Mouse (Mus musculus) cerebellum, adult 18-20 months (tissue): Measurements from ENCODE around the gene Nt5dc1.
"Not testable (repeated sequence)": the region's sequence is repeated elsewhere in the genome, so short reads cannot be mapped to it uniquely, and the experiment has no call there.

Experiments used
- DNase-seq, 2 experiments: peaks; one replicate each; pipeline ENCODE4 v3.0.0; 2021

The Nt5dc1 gene

GRCm38 (mm10) chr10:34418204-34418756, at the start of gene Nt5dc1:
Nt5dc1 (minus strand) TSS chr10:34418552.
- peak; percentile 90 to 92 for DNase-seq

DNA sequence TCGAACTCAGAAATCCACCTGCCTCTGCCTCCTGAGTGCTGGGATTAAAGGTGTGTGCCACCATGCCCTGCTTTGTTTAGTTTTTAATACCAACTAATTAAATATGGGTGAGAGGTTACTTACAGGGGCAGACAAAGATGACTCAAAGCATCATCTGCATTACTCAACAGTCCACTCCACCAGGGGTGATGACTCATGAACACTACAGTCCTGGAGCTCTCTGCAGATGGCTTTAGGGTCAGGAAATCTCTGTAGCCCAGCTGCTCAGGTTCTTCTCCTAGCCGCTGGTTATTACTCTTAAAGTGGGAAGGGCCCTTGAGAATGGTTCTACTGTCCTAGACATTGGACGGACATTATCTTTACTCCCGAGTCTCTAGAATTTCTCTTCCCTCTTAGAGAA, 46.0 kb upstream of the Nt5dc1 start:
- DNase-seq, result no peak

- no peak for DNase-seq
Measured at GRCm38 (mm10) chr10:34461451-34461850, 43.1 kb upstream of the Nt5dc1 start.

DNA sequence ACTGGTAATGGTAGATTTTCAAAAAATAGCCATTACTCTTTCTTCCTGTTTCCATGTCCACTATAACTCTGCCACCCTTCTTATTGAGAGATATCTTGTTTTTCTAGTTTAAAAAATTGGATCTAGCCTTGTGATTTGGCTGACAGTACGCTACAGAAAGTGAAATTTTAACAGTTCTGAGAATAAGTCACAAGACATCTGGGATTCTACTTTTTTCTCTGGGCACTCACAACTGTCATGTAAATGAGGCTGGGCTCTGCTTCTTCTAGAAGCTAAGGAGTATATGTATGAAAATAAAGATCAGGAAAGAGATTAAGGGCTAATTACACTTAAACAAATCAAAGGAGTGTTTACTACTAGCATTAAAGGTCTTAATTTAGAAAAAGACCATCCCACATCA, 31.1 kb upstream of the Nt5dc1 start:
- DNase-seq, result no peak

DNA sequence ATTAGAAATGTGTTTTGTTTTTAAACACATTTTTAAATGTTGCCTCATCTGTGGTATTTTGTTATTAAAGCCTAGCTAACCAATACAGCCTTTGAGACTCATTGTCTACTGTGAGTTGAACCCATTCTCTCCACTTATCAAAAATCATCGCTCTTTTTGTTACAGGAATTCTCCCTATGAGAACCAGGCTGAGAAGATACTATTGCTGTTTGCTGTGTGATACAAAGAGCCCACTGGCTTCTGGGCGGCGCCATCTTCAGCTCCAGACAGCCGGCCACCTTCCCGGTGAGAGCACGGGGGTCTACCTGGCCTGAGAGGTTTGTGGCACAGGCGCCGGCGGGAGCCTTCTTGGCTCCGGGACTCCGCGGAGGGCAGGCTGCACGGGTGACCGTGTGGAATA, 15.8 kb upstream of the Nt5dc1 start:
- not testable (repeated sequence) for DNase-seq

DNA sequence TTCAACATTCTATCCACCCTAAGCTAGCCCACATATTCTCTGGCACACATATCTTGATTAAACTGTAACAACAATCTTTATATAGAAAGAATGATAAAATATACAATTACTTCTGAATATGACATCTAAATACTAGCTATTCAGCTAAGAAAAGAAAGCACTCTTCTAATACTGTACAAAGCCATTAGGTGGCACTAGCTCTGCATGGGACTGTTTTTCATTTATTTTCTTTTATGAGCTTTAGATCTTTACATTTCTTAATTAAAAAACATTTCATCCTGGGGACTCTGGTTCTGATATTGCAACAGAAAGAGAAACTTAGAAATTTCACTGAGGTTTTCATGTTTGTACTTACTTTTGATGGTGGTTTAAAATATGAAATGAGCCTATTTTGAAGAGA, 13.4 kb upstream of the Nt5dc1 start:
- no peak for DNase-seq

DNA sequence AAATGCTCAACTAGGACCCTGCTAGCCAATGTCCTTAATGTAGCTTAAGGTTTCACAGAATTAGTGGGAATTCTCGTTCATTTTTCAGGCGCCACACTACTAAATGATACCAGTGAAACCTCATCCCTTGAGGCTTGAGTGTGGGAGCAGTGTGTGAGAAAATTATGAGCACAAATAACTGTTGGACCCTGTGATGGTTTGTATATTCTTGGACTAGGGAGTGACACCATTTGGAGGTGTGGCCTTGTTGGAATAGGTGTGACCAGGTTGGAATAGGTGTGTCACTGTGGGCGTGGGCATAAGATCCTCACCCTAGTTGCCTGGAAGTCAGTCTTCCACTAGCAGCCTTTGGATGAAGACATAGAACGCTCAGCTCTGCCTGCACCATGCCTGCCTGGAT, 442 bp upstream of the Nt5dc1 start:
- not testable (repeated sequence) for DNase-seq

- no peak for DNase-seq
Measured at GRCm38 (mm10) chr10:34399267-34399666, 19.1 kb downstream of the Nt5dc1 start.

DNA sequence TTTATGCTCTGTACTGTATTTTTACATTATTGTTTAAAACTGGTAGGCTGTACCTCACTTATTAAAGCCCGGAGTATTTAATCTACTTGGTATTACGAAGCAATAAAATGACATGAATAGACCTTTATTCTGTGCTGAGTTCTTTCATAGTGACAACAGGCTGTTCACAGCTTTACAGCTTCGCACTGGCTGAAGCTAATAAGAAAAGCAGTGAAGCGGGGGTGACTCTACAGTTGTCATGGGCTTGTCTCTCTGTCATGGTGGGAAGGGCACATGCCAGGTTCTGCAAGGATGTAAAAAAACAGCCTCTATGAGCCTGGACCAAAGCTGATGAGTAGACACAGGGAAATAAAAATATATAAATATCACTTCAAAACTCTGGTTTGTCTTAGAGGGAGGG, 21.4 kb downstream of the Nt5dc1 start:
- no peak for DNase-seq

DNA sequence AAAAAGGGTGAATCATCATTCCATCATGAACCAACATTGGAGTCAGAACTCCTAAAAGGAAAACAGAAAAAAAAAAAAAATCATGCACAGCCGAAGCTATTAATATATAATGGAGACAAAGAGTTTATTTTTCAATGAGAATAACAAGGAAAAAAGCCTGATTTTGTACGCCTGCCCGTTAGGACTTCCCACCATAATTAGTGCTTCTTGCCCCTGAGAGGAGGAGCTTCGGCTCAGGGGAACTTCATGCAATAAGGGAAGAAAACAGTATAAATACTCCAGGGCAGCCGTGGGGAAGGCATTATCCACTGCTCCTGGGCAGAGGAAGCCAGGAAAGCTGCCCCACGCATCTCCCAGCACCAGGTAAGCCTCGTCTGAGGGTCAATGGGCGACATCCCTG, 28.7 kb downstream of the Nt5dc1 start, which contains the start of gene Col10a1:
TSS of gene Col10a1 (plus strand) at position 301 of the 400 bp plus-strand sequence.
- DNase-seq, result no peak

DNA sequence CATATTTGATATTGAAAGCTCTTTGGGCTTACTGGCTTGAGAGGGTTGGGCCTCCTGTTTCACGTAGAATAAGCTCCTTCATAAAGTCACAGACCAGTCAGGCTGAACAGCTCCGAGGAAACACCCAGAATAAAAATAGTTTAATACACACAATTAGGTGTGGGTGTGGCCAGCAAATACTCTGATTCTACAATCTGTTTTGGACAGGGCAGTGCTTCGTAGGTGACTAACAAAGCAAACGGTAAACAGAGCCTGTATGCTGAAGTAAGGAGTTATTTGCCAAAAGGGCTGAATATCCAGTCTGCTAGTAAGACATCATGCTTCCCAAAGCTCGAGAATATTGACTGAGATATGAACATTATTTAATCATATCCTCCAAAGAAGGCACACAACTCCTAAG, 32.7 kb downstream of the Nt5dc1 start:
- DNase-seq, result no peak

DNA sequence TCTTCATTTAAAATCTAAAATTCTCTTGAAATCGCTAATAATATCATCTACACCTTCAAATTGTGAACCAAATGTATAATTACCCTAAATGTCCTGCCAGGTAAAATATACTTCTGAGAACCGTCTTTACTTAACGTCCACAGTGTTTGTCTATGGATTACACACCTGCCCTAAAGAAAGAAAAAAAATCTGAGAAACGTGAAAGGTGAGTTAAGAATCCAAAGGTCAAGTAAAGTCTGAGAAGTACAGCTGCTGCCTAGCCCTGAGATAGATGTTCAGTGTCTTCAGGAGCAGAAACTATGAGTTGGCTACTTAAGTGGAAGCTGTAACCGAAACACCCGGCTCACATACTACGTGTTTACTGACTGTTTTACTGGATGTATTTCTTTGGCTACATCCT, 45.0 kb downstream of the Nt5dc1 start:
- no peak for DNase-seq

GRCm38 (mm10) chr10:34368138-34368537, 50.2 kb downstream of the Nt5dc1 start:
- DNase-seq, result no peak

DNA sequence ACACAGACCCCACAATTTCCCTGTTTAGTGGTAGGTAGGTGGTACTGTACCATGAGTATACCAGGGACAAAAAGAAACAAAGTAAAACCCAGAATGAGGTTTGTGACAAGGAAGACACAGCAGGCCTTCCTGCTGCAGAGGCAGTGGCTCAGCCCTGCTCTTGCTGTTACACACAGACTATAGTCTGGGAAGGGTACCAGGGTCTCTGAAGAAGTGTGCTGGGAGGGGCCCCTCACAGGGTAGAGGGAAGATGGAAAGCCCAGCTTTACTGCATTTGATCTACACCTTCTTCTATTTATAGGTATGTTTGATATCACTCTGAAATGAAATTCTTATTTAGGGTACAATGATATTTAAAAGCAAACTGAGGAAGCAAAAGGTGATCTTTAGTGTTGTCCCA, 54.6 kb downstream of the Nt5dc1 start:
- peak; percentile 14 to 23 for DNase-seq

DNA sequence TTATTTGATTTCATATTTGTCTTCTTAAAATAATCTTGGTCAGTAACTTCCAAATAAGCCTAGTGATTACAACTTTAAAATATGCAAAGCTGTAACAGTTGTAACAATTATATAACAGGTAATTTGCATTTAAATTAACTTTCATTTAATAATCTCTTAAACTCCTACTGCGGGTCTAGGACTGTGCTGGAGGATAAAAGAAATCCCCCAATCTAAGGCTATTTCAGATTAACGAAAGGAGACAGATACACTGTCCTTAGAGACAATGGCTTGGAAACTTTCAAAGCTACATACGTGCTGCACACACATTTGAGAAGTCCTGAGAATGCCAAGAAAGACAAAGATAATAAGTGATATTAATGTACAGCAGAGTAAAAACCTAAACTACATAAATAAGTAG, 60.1 kb downstream of the Nt5dc1 start:
- DNase-seq, result no peak

- DNase-seq, result no peak
Measured at GRCm38 (mm10) chr10:34352166-34352565, 66.2 kb downstream of the Nt5dc1 start.

DNA sequence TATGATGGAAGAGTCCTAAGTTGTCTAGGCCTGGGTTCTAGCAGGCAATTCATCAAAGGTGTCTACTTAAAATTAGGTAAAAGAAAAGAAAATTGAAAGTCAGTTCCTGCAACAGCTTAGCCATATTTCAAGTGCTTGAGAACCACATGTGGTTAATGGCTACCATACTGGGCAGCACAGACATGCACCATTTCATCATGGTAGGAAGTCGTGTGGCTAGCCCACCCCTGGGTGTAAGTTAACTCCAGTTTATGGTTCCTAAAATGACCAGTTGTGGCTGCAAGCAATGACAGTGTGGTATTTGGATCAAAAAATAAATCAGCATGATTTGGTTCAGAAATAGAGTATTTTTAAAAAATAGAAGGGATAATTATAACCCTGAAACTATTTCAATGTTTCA, 76.5 kb downstream of the Nt5dc1 start:
- DNase-seq, result no peak

DNA sequence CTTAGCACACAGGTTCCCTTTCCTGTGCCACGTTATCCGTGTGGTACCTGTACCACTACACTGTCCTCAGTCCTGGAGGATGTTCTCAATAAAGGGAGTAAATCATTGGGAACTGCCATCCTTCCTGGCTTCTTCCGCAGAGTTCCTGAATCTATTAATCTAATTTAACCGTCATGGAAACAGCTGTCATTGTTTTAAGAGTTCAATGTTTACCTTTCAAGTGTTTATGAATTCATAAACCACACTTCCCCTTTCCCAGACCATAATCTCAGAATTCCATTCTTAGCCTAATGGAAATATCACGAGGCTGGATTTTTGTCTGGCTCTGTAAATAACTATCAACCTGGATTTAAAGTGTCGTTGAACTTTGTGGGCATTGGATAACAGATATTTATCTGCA, 77.3 kb downstream of the Nt5dc1 start:
- DNase-seq, result no peak

DNA sequence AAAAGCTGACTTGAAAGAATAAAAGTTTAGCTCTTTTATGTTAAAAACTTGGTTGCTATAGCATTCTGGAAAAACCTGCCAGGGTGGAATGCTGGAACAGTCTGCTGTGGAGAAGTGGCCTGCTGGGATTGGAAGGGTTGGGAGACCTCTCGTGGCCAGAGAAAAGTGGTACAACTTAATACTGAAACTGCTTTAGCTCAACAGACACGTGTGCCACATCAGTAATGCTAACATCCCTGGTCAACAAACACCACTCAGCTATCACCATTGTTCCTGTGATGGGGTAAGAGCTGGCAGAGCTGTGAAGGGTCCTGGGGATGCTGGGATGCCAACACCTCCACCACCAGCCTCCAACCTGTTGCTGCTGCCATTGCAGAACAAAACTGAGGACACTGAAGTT, 90.0 kb downstream of the Nt5dc1 start:
- peak; percentile 56 to 58 for DNase-seq

DNA sequence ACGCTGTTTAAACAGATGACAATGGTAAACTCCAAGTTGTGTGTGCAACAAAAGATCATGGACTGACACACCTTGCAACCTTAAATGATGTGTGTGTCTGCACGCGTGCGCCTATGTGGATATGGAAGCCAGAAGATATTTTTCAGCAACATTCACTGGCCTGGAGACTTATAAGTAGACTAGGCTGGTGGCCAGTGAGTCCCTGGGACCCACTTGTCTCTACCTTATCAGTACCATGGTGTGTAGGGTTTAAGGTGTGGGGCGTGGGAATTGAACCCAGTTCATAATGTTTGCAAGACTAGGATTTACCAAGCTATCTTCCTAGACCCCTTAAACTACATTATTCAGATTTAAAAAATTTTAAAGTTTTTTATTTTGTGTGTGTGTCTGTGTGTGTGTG, 91.2 kb downstream of the Nt5dc1 start:
- DNase-seq, result no peak

- DNase-seq, result peak in 1 of 2 experiments; percentile 13
Measured at GRCm38 (mm10) chr10:34326701-34327100, 91.7 kb downstream of the Nt5dc1 start.

DNA sequence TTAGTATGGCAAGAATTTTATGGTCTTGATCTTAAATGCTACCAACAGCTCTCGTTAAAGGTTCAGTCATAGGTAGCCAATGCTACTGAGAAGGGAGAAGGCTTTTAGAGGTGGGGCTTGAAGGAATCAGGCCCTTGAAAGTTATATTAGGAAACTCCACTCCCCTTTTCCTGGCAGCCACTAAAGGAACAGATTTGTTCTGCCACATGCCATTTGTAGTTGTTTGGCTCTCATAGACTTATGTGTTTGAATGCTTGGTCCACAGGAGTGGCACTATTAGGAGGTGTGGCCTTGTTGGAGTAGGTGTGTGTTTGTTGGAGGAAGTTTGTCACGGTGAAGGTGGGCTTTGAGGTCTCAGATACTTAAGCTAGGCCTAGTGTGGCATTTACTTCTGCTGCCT, 97.5 kb downstream of the Nt5dc1 start:
- no peak for DNase-seq

DNA sequence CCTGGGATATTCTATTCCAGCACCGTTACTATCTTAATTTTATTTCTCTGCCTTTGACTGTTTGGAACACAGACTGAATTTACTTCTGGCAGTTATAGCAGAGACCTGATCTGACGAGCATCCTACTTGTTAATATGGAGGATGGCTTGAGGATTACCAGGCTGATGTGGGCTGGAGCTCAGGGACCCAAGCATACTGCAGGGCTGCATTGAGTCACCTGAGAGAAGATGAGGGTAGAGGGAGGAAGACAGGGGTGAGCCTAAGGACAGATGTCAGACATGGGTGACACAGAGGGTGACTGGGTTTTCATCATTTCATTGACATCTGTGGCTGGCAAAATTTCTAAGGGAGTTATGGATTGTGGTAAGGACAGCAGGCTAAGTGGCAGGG, 101.1 kb downstream of the Nt5dc1 start:
- DNase-seq, result no peak

DNA sequence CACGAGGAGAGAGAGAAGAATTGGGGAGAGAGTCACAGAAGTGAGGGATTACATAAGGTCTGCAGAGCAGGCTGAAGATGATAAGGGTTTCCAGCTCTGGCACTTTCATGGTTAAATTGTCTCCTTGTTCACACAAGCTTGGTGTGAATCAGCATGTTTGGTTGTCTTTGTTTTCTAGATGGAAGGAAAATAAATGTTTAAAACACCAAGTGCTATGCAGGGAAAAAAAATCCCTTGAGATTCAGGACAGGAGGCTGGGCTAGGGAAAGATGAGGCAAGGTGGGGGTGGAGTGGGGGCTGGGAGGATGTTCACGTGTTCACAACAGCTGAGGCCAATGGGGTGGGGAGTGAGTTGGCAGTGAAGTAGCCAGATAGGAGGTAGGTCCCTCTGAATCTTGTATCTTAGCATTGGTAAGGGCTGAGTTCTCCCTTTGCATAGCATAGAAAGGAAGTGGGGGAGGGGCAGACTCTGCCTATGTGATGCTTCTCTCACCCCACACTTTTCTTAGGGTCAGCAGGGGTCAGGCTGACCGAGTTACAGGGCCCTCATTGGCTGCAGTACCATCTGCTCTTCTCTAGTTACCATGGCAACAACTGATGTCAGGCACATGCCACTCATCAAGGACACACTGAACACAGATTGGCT, 101.7 kb downstream of the Nt5dc1 start:
- peak; percentile 74 to 86 for DNase-seq

GRCm38 (mm10) chr10:34312536-34312935, 105.8 kb downstream of the Nt5dc1 start:
- DNase-seq, result no peak
